In genomic region chr7:67848589-67849508, GRCm38 (mm10) we compare ENCODE assay signal across 8 mouse cellular contexts.
DNase-seq lines count a peak whose midpoint lies in the region; ATAC-seq and TF ChIP-seq lines count a peak whose summit lies in the region.

No protein-coding gene starts in this region.

- 0 out of 2 replicates have a peak overlapping the region, but pooled peaks have one; percentile 36 for H3K4me2 ChIP-seq in liver, embryonic 16.5 days (ENCODE audit: low read depth, low read length)

- TF ChIP-seq CTCF in ES-Bruce4 (IDR thresholded peaks at IDR 0.05; ENCODE audit: low read depth, low read length), result no peak

- no peaks in the 10 kb centered on the region for H3K36me3 ChIP-seq in ES-Bruce4 (ENCODE audit: control insufficient read depth, insufficient read depth, low read length, poor library complexity, severe bottlenecking)
- H3K36me3 ChIP-seq in hindbrain, embryonic 10.5 days, result no peaks in the 10 kb centered on the region
- no peaks in the 10 kb centered on the region for H3K36me3 ChIP-seq in liver, embryonic 16.5 days (ENCODE audit: control insufficient read depth, insufficient read depth)

- ATAC-seq in liver, embryonic 16.5 days (ENCODE audit: low read depth), result 0 out of 2 replicates have a peak, but pooled peaks have one; percentile 39

- H3K27ac ChIP-seq in ES-Bruce4 (ENCODE audit: insufficient read depth, low read length), result no peak overlapping the region
- H3K27ac ChIP-seq in hindbrain, embryonic 10.5 days, result peak overlapping the region; percentile 89
- no peak overlapping the region for H3K27ac ChIP-seq in liver, embryonic 16.5 days (ENCODE audit: low read length)

- WGBS in hindbrain, embryonic 10.5 days, result 3% methylated on average over 35 of the region's 35 CpGs
- 4% methylated on average over 33 of the region's 35 CpGs for WGBS in liver, embryonic 16.5 days (ENCODE audit: insufficient replicate concordance)

- H3K27me3 ChIP-seq in ES-Bruce4 (ENCODE audit: control insufficient read depth, insufficient read depth, low read length, poor library complexity, severe bottlenecking), result no peaks in the 10 kb centered on the region
- H3K27me3 ChIP-seq in hindbrain, embryonic 10.5 days (ENCODE audit: insufficient read depth, poor library complexity, severe bottlenecking), result peaks cover 33% of the 10 kb centered on the region
- H3K27me3 ChIP-seq in liver, embryonic 16.5 days (ENCODE audit: control insufficient read depth, insufficient read depth, low read depth, low read length), result peaks cover 18% of the 10 kb centered on the region

- peak; percentile 89 to 90 for DNase-seq in cerebellum, postnatal 10 days
- peak; percentile 54 to 66 for DNase-seq in frontal cortex, postnatal 10 days (ENCODE audit: low spot score in 2 of 2)
- DNase-seq in hindbrain, embryonic 10.5 days (ENCODE audit: low spot score), result peak; percentile 86
- peak; percentile 56 to 69 for DNase-seq in layer of hippocampus, adult 8-10 months (ENCODE audit: low spot score in 2 of 2)
- DNase-seq in ovary, adult 18-20 months (ENCODE audit: low spot score), result peak; percentile 28
- no peak for DNase-seq in spleen, adult 12 weeks (ENCODE audit: low spot score)

- peak; percentile 36 for TF ChIP-seq POLR2A in ES-Bruce4 (IDR thresholded peaks at IDR 0.05; ENCODE audit: insufficient read depth, low read length)

- peak overlapping the region; percentile 44 for H3K4me3 ChIP-seq in ES-Bruce4 (ENCODE audit: low read depth, low read length)
- peak overlapping the region; percentile 65 for H3K4me3 ChIP-seq in hindbrain, embryonic 10.5 days
- no peak overlapping the region for H3K4me3 ChIP-seq in liver, embryonic 16.5 days (ENCODE audit: low read depth, low read length)

- H3K9me3 ChIP-seq in ES-Bruce4 (replicated peaks; ENCODE audit: control insufficient read depth, insufficient read depth, low read length, poor library complexity, severe bottlenecking), result no peaks in the 10 kb centered on the region
- no peaks in the 10 kb centered on the region for H3K9me3 ChIP-seq in hindbrain, embryonic 10.5 days
- no peaks in the 10 kb centered on the region for H3K9me3 ChIP-seq in liver, embryonic 16.5 days (replicated peaks; ENCODE audit: control insufficient read depth, low read length)

- H3K9ac ChIP-seq in ES-Bruce4 (ENCODE audit: low read depth, poor library complexity, severe bottlenecking), result peak overlapping the region; percentile 21
- no peak overlapping the region for H3K9ac ChIP-seq in liver, embryonic 16.5 days (ENCODE audit: low read depth, low read length)

- peak; percentile 70; the same call in 1 of the 2 replicates for TF ChIP-seq EP300 in ES-Bruce4 (IDR thresholded peaks at IDR 0.05; ENCODE audit: insufficient read depth, low read depth, low read length)

- peaks cover 2% of the 10 kb centered on the region for H3K4me1 ChIP-seq in ES-Bruce4 (ENCODE audit: control insufficient read depth, insufficient read depth, low read length)
- peaks cover 31% of the 10 kb centered on the region for H3K4me1 ChIP-seq in hindbrain, embryonic 10.5 days (replicated peaks)
- H3K4me1 ChIP-seq in liver, embryonic 16.5 days (ENCODE audit: control insufficient read depth, low read depth, low read length), result no peaks in the 10 kb centered on the region
